In genomic region chr3:103438791-103439354, GRCm38 (mm10) we compare ENCODE assay signal across 10 mouse cellular contexts.
A peak's percentile ranks its signal among the peaks of the same experiment; 100 is the strongest.
DNase-seq lines count a peak whose midpoint lies in the region; ATAC-seq lines count a peak whose summit lies in the region.
"Had no signal": no experiment of that assay in that cellular context is flagged by ENCODE, and none has a peak within 500 bp of the region (broad histone marks: within the 10 kb centered on the region; RNA-seq: fewer than 3 reads in every experiment).

No protein-coding gene starts in this region.

- no peak overlapping the region for H3K9ac ChIP-seq in hindbrain, embryonic 14.5 days
- H3K9ac ChIP-seq: embryonic facial prominence, embryonic 15.5 days; lung, embryonic 15.5 days had no signal

- H3K36me3 ChIP-seq in forebrain, embryonic 10.5 days (replicated peaks): no peaks in the 10 kb centered on the region
- H3K36me3 ChIP-seq in hindbrain, embryonic 14.5 days (replicated peaks; ENCODE audit: control insufficient read depth, insufficient read depth): no peaks in the 10 kb centered on the region
- H3K36me3 ChIP-seq: embryonic facial prominence, embryonic 15.5 days; lung, embryonic 15.5 days had no signal

- peak; percentile 46; the same call in 1 of the 2 replicates for ATAC-seq in hindbrain, embryonic 14.5 days (ENCODE audit: low FRiP score)
- ATAC-seq in neutrophil, adult 5-6 weeks (ENCODE audit: extremely low read depth, insufficient number of reproducible peaks, low FRiP score, poor library complexity, severe bottlenecking): peak; percentile 48

- DNase-seq in right cerebral cortex, adult 18-20 months: peak; percentile 46
- no peak for DNase-seq in right cerebral cortex, postnatal 25 days
- DNase-seq in adrenal gland, postnatal 36 days: peak; percentile 63 to 80
- peak; percentile 50 for DNase-seq in forebrain, embryonic 10.5 days (ENCODE audit: extremely low spot score, low spot score)
- DNase-seq in hindbrain, embryonic 14.5 days (ENCODE audit: low spot score): peak; percentile 68
- DNase-seq in lung, adult 18-20 months: peak; percentile 57 to 71
- DNase-seq in yolk sac, embryonic 10.5 days (ENCODE audit: low spot score): peak; percentile 21

- H3K27me3 ChIP-seq in forebrain, embryonic 10.5 days (ENCODE audit: poor library complexity, severe bottlenecking): no peaks in the 10 kb centered on the region
- no peaks in the 10 kb centered on the region for H3K27me3 ChIP-seq in hindbrain, embryonic 14.5 days (ENCODE audit: control insufficient read depth, insufficient read depth, low read length)
- H3K27me3 ChIP-seq: embryonic facial prominence, embryonic 15.5 days; lung, embryonic 15.5 days had no signal

- no peak overlapping the region for H3K4me3 ChIP-seq in forebrain, embryonic 10.5 days
- no peak overlapping the region for H3K4me3 ChIP-seq in hindbrain, embryonic 14.5 days (replicated peaks; ENCODE audit: low read length)
- H3K4me3 ChIP-seq: embryonic facial prominence, embryonic 15.5 days; lung, embryonic 15.5 days had no signal

- H3K4me2 ChIP-seq in hindbrain, embryonic 14.5 days (replicated peaks): no peak overlapping the region
- H3K4me2 ChIP-seq: embryonic facial prominence, embryonic 15.5 days; lung, embryonic 15.5 days had no signal

- no peaks in the 10 kb centered on the region for H3K9me3 ChIP-seq in forebrain, embryonic 10.5 days
- no peaks in the 10 kb centered on the region for H3K9me3 ChIP-seq in hindbrain, embryonic 14.5 days (ENCODE audit: control insufficient read depth, low read length)
- H3K9me3 ChIP-seq: embryonic facial prominence, embryonic 15.5 days; lung, embryonic 15.5 days had no signal

- peaks cover 6% of the 10 kb centered on the region; the same call in 1 of the 2 replicates for H3K4me1 ChIP-seq in forebrain, embryonic 10.5 days
- no peaks in the 10 kb centered on the region for H3K4me1 ChIP-seq in hindbrain, embryonic 14.5 days (replicated peaks; ENCODE audit: control insufficient read depth, insufficient read depth, low read length)
- H3K4me1 ChIP-seq: embryonic facial prominence, embryonic 15.5 days; lung, embryonic 15.5 days had no signal

- 50% methylated on average over 12 of the region's 12 CpGs for WGBS in forebrain, embryonic 10.5 days
- 45% methylated on average over 12 of the region's 12 CpGs for WGBS in hindbrain, embryonic 14.5 days

- no peak overlapping the region for H3K27ac ChIP-seq in forebrain, embryonic 10.5 days
- H3K27ac ChIP-seq in hindbrain, embryonic 14.5 days: no peak overlapping the region
- H3K27ac ChIP-seq: embryonic facial prominence, embryonic 15.5 days; lung, embryonic 15.5 days had no signal
